Mouse (Mus musculus) kidney, adult 2 months (tissue): ENCODE results near the gene Spen.

Experiments used
- CTCF ChIP-seq: fragments of 200-500 bp; conservative IDR thresholded peaks from 2 replicates; pipeline ENCODE4 v1.5.1; 2011; ENCODE audit warnings: low read depth, mild to moderate bottlenecking, control low read depth, low read length, moderate library complexity, mixed read lengths; ENCODE audit not compliant: insufficient read depth, insufficient read length
- POLR2A ChIP-seq: fragments of 200-500 bp; IDR thresholded peaks from one replicate; pipeline ENCODE4 v1.6.1; 2011; ENCODE audit warnings: low read depth, low read length, control low read depth

DNA sequence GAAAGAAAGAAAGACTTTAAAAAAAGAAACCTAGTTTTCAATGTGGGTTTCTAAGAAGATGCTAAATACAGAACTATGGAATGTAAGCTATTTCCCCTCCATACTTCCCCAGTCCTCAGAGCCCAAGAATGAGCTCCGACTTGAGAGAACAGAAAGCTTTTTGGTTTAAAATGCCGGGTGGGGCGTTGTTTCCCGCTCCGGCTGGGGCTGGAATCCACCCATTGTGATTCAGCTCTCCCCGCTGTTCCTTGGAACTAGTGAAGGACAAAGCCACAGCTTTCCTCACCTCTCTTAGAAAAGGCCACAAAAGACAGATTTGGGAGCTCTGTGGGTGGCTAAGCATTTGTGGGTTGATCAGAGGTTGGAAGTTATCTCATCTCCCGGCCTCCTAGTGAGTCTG lies 26.9 kb upstream of the Spen start:
- no peak for TF ChIP-seq POLR2A
- TF ChIP-seq CTCF, result no peak
